Mouse (Mus musculus) common myeloid progenitor, adult 5-6 weeks (primary cell): ENCODE data around the gene Lhfp. TPM values are rescaled to one million over a fixed set of nuclear protein-coding genes. Genes with fewer than 3 reads are reported as not detected.

Experiments
- ATAC-seq: replicated peaks from 2 replicates; pipeline ENCODE4 v1.8.0; 2016; ENCODE audit warnings: low read depth, mild to moderate bottlenecking, moderate TSS enrichment, inconsistent platforms; ENCODE audit not compliant: poor library complexity, severe bottlenecking
- total RNA-seq: library from RNA; stranded (forward); fragments of 200-1000, 187-1606 nt; gene quantifications from 2 replicates; pipeline ENCODE4 v1.2.3, GENCODE M21; 2017

Gene Lhfp
- total RNA-seq, 1 experiment from 2014 or later = 1.9 TPM

GRCm38 (mm10) chr3:53147001-53147400, 105.7 kb downstream of the Lhfp start:
- ATAC-seq = no peak

GRCm38 (mm10) chr3:53148751-53149150, 107.4 kb downstream of the Lhfp start:
- no peak for ATAC-seq

GRCm38 (mm10) chr3:53149625-53150320, 108.4 kb downstream of the Lhfp start:
- no peak for ATAC-seq

- no peak for ATAC-seq
These were observed 109.8 kb downstream of the Lhfp start for GRCm38 (mm10) chr3:53151081-53151480.

GRCm38 (mm10) chr3:53151607-53152006, 110.3 kb downstream of the Lhfp start:
- no peak for ATAC-seq

GRCm38 (mm10) chr3:53161963-53162362, 120.6 kb downstream of the Lhfp start:
- ATAC-seq = no peak

- ATAC-seq = no peak
These were observed 124.0 kb downstream of the Lhfp start for GRCm38 (mm10) chr3:53165281-53165680.

- no peak for ATAC-seq
These were observed 124.7 kb downstream of the Lhfp start for GRCm38 (mm10) chr3:53166001-53166400.

GRCm38 (mm10) chr3:53169486-53169885, 128.2 kb downstream of the Lhfp start:
- ATAC-seq = no peak

GRCm38 (mm10) chr3:53173310-53174063, 132.2 kb downstream of the Lhfp start:
- no peak for ATAC-seq

GRCm38 (mm10) chr3:53179936-53180335, 138.6 kb downstream of the Lhfp start:
- ATAC-seq = no peak

GRCm38 (mm10) chr3:53185439-53185838, 144.1 kb downstream of the Lhfp start:
- ATAC-seq = no peak

GRCm38 (mm10) chr3:53193441-53193840, 152.1 kb downstream of the Lhfp start:
- ATAC-seq = no peak

- ATAC-seq = no peak
These were observed 154.4 kb downstream of the Lhfp start for GRCm38 (mm10) chr3:53195666-53196107.

GRCm38 (mm10) chr3:53200175-53200574, 158.8 kb downstream of the Lhfp start:
- ATAC-seq = no peak

- ATAC-seq = no peak
These were observed 159.5 kb downstream of the Lhfp start for GRCm38 (mm10) chr3:53200853-53201252.

GRCm38 (mm10) chr3:53201670-53202069, 160.3 kb downstream of the Lhfp start:
- ATAC-seq = no peak

GRCm38 (mm10) chr3:53202184-53202583, 160.9 kb downstream of the Lhfp start:
- ATAC-seq = no peak

GRCm38 (mm10) chr3:53202698-53203097, 161.4 kb downstream of the Lhfp start:
- no peak for ATAC-seq

- no peak for ATAC-seq
These were observed 162.3 kb downstream of the Lhfp start for GRCm38 (mm10) chr3:53203656-53204055.

- no peak for ATAC-seq
These were observed 163.1 kb downstream of the Lhfp start for GRCm38 (mm10) chr3:53204348-53204984.
